Mouse (Mus musculus) liver, embryonic 14.5 days (tissue): ENCODE results near the gene Plcl2. TPM values are rescaled to one million over a fixed set of nuclear protein-coding genes. Genes with fewer than 3 reads are reported as not detected.

Source experiments
- ATAC-seq: fragments of 200-750 bp; cut with Nextera tagmentation; 2 replicates; pipeline ENCODE4 v1.8.0; 2017; ENCODE audit warnings: moderate number of reproducible peaks, mild to moderate bottlenecking, moderate library complexity; ENCODE audit not compliant: insufficient read depth
- DNase-seq, 3 experiments: peaks; one replicate each; pipeline ENCODE4 v3.0.0-alpha.2; 2012 to 2013; ENCODE audit warnings: low read depth in 3 of 3, low spot score in 3 of 3
- H3K27ac ChIP-seq: fragments of 300-500 bp; sonication (generic); 2 replicates; pipeline ENCODE4 v1.5.1; 2014; ENCODE audit warnings: moderate library complexity, mild to moderate bottlenecking, control low read depth, inconsistent platforms
- H3K27me3 ChIP-seq: fragments of 300-500 bp; sonication (generic); 2 replicates; pipeline ENCODE4 v1.6.1; 2014; ENCODE audit warnings: mild to moderate bottlenecking, low read length, moderate library complexity; ENCODE audit not compliant: control insufficient read depth, insufficient read depth
- H3K36me3 ChIP-seq: fragments of 300-500 bp; sonication (generic); replicated peaks from 2 replicates; pipeline ENCODE4 v1.6.1; 2014; ENCODE audit warnings: low read depth; ENCODE audit not compliant: control insufficient read depth, insufficient read depth
- H3K4me1 ChIP-seq, 2 experiments: fragments of 200-500 bp in 1 of 2; fragments of 300-500 bp in 1 of 2; sonication (generic) in 1 of 2; replicated peaks; 2 replicates each; pipeline ENCODE4 v1.6.1; 2012 to 2014; ENCODE audit warnings: antibody characterized with exemption in 1 of 2, inconsistent platforms in 1 of 2, low read length in 1 of 2; ENCODE audit not compliant: control insufficient read depth in 2 of 2, insufficient read depth in 2 of 2
- H3K4me2 ChIP-seq: fragments of 300-500 bp; sonication (generic); 2 replicates; pipeline ENCODE4 v1.6.1; 2014; ENCODE audit warnings: low read depth, mild to moderate bottlenecking, control low read depth, moderate library complexity
- H3K4me3 ChIP-seq, 2 experiments: fragments of 200-500 bp in 1 of 2; fragments of 300-500 bp in 1 of 2; sonication (generic) in 1 of 2; 2 replicates each; pipeline ENCODE4 v1.5.1; 2012 to 2014; ENCODE audit warnings: low read depth in 2 of 2, low read length in 2 of 2, mild to moderate bottlenecking in 2 of 2, control low read depth in 1 of 2, inconsistent platforms in 1 of 2, moderate library complexity in 1 of 2; ENCODE audit not compliant: insufficient read depth in 1 of 2
- H3K9ac ChIP-seq: fragments of 300-500 bp; sonication (generic); replicated peaks from 2 replicates; pipeline ENCODE4 v1.6.1; 2014; ENCODE audit warnings: mild to moderate bottlenecking, control low read depth, moderate library complexity
- H3K9me3 ChIP-seq: fragments of 300-500 bp; sonication (generic); 2 replicates; pipeline ENCODE4 v1.6.1; 2016; ENCODE audit warnings: low read length, mixed read lengths; ENCODE audit not compliant: control insufficient read depth
- CTCF ChIP-seq: IDR thresholded peaks from 2 replicates; pipeline ENCODE4 v1.5.1; 2016; ENCODE audit warnings: antibody characterized with exemption, low read depth, control low read depth
- EP300 ChIP-seq: IDR thresholded peaks from 2 replicates; pipeline ENCODE4 v1.6.1; 2016; ENCODE audit warnings: antibody characterized with exemption, low read depth
- WGBS: fragments of 180-500 bp; shearing (Covaris S2); extraction: QIAGEN DNeasy Blood & Tissue Kit; methylation state at CpG from one replicate; pipeline ENCODE4 v1.1.7; 2014; ENCODE audit not compliant: insufficient replicate concordance; 5-methylcytosine and 5-hydroxymethylcytosine counted together
- polyA plus RNA-seq, 2 experiments: library from polyadenylated mRNA; depleted of rRNA in 1 of 2; stranded (reverse) in 1 of 2; unstranded in 1 of 2; fragments of >200 nt; fragmentation: Nextera tagmentation in 1 of 2; extraction: Ambion mirVana in 1 of 2; gene quantifications; 2 replicates each; pipeline versions ENCODE4 v1.2.1 to v1.2.3; 2012 to 2014

Gene Plcl2
- polyA plus RNA-seq, 2 experiments, result 1.2 to 1.9 TPM

- WGBS, result 78% methylated on average over 5 of the region's 5 CpGs
- no peak overlapping the region for H3K4me2 ChIP-seq
These were observed 77.6 kb downstream of the Plcl2 start for GRCm38 (mm10) chr17:50586834-50587233.

GRCm38 (mm10) chr17:50587941-50588340 is 78.7 kb downstream of the Plcl2 start:
- no peak for DNase-seq
- Histone ChIP-seq H3K4me3 (no peak overlapping the region), H3K4me2 (no peak overlapping the region), H3K27me3 (no peaks in the 10 kb centered on the region), H3K4me1 (no peaks in the 10 kb centered on the region), H3K9me3 (no peaks in the 10 kb centered on the region), H3K27ac (no peak overlapping the region), H3K36me3 (no peaks in the 10 kb centered on the region), H3K9ac (no peak overlapping the region)
- no peak for ATAC-seq
- 53% methylated on average over 3 of the region's 3 CpGs for WGBS
- TF ChIP-seq EP300, result no peak
- TF ChIP-seq CTCF, result no peak

More at GRCm38 (mm10) chr17:50586834-50587233, 77.6 kb downstream of the Plcl2 start:
- Histone ChIP-seq H3K9me3 (no peaks in the 10 kb centered on the region), H3K36me3 (no peaks in the 10 kb centered on the region), H3K4me3 (no peak overlapping the region), H3K27me3 (no peaks in the 10 kb centered on the region), H3K4me1 (no peaks in the 10 kb centered on the region), H3K9ac (no peak overlapping the region), H3K27ac (no peak overlapping the region)
- DNase-seq (no peak), ATAC-seq (no peak)
- TF ChIP-seq EP300, result no peak
- TF ChIP-seq CTCF, result no peak

GRCm38 (mm10) chr17:50600178-50600577 is 91.0 kb downstream of the Plcl2 start:
- no peak for TF ChIP-seq CTCF
- TF ChIP-seq EP300, result no peak
- Histone ChIP-seq H3K4me1 (no peaks in the 10 kb centered on the region), H3K4me2 (no peak overlapping the region), H3K27me3 (no peaks in the 10 kb centered on the region), H3K4me3 (no peak overlapping the region), H3K9ac (no peak overlapping the region), H3K27ac (no peak overlapping the region), H3K36me3 (no peaks in the 10 kb centered on the region), H3K9me3 (no peaks in the 10 kb centered on the region)
- DNase-seq (no peak), ATAC-seq (no peak)
- 62% methylated on average over 6 of the region's 6 CpGs for WGBS

GRCm38 (mm10) chr17:50600696-50601095 is 91.5 kb downstream of the Plcl2 start:
- no peak overlapping the region for H3K4me2 ChIP-seq
- no peaks in the 10 kb centered on the region for H3K27me3 ChIP-seq
- H3K36me3 ChIP-seq, result no peaks in the 10 kb centered on the region
- ATAC-seq (no peak), DNase-seq (no peak)
- WGBS, result 62% methylated on average over 1 of the region's 1 CpGs
- no peak overlapping the region for H3K9ac ChIP-seq
- TF ChIP-seq CTCF (no peak), EP300 (no peak)
- H3K9me3 ChIP-seq, result no peaks in the 10 kb centered on the region
- H3K4me1 ChIP-seq, result no peaks in the 10 kb centered on the region
- no peak overlapping the region for H3K4me3 ChIP-seq
- no peak overlapping the region for H3K27ac ChIP-seq

GRCm38 (mm10) chr17:50606890-50607289 is 97.7 kb downstream of the Plcl2 start:
- Histone ChIP-seq H3K27ac (no peak overlapping the region), H3K4me2 (no peak overlapping the region), H3K9me3 (no peaks in the 10 kb centered on the region), H3K4me1 (no peaks in the 10 kb centered on the region), H3K4me3 (no peak overlapping the region), H3K36me3 (no peaks in the 10 kb centered on the region), H3K9ac (no peak overlapping the region), H3K27me3 (no peaks in the 10 kb centered on the region)
- DNase-seq (no peak), ATAC-seq (no peak)
- TF ChIP-seq EP300, result no peak
- no peak for TF ChIP-seq CTCF
- WGBS, result 75% methylated on average over 2 of the region's 2 CpGs
